Mouse (Mus musculus) testis, adult 2 months (tissue): ENCODE measurements around the gene Wdr25.

Source experiments
- CTCF ChIP-seq: fragments of 200-500 bp; IDR thresholded peaks from 2 replicates; pipeline ENCODE4 v1.5.1; 2012; ENCODE audit warnings: low read depth, mild to moderate bottlenecking, inconsistent platforms, low read length, moderate library complexity; ENCODE audit not compliant: control insufficient read depth, insufficient read depth, insufficient replicate concordance
- POLR2A ChIP-seq: fragments of 200-500 bp; IDR thresholded peaks from 2 replicates; pipeline ENCODE4 v1.6.1; 2012; ENCODE audit warnings: low read depth, mild to moderate bottlenecking, inconsistent platforms, low read length, moderate library complexity; ENCODE audit not compliant: control insufficient read depth

GRCm38 (mm10) chr12:108855081-108855480, 38.4 kb upstream of the Wdr25 start:
- TF ChIP-seq CTCF = no peak
- no peak for TF ChIP-seq POLR2A
